Mouse (Mus musculus): ENCODE measurements around the gene Slc1a2. TPM values are rescaled to one million over a fixed set of nuclear protein-coding genes. Genes with fewer than 3 reads are reported as not detected.

Slc1a2 gene
- polyA plus RNA-seq, 1 experiment from 2014 or later: 0.27 TPM

- no peak for TF ChIP-seq CTCF (IDR thresholded peaks at IDR 0.05; ENCODE audit: low read depth)
- ATAC-seq: no peak
- Histone ChIP-seq H3K36me3 (ENCODE audit: control insufficient read depth, insufficient read depth) (no peaks in the 10 kb centered on the region), H3K9me3 (ENCODE audit: control insufficient read depth) (no peaks in the 10 kb centered on the region), H3K4me3 (ENCODE audit: low read depth, low read length) (no peak overlapping the region), H3K4me2 (replicated peaks; ENCODE audit: low read depth) (no peak overlapping the region), H3K27me3 (replicated peaks; ENCODE audit: control insufficient read depth, insufficient read depth, low read length) (no peaks in the 10 kb centered on the region), H3K27ac (ENCODE audit: low read depth, low read length) (no peak overlapping the region), H3K4me1 (replicated peaks; ENCODE audit: control insufficient read depth, insufficient read depth, low read length) (no peaks in the 10 kb centered on the region; the same call in 1 of the 2 replicates), H3K9ac (ENCODE audit: low read depth, low read length) (no peak overlapping the region)
- WGBS: 84% methylated on average over 5 of the region's 5 CpGs
Observed at GRCm38 (mm10) chr2:102742685-102743084, 84.2 kb downstream of the Slc1a2 start.

DNA sequence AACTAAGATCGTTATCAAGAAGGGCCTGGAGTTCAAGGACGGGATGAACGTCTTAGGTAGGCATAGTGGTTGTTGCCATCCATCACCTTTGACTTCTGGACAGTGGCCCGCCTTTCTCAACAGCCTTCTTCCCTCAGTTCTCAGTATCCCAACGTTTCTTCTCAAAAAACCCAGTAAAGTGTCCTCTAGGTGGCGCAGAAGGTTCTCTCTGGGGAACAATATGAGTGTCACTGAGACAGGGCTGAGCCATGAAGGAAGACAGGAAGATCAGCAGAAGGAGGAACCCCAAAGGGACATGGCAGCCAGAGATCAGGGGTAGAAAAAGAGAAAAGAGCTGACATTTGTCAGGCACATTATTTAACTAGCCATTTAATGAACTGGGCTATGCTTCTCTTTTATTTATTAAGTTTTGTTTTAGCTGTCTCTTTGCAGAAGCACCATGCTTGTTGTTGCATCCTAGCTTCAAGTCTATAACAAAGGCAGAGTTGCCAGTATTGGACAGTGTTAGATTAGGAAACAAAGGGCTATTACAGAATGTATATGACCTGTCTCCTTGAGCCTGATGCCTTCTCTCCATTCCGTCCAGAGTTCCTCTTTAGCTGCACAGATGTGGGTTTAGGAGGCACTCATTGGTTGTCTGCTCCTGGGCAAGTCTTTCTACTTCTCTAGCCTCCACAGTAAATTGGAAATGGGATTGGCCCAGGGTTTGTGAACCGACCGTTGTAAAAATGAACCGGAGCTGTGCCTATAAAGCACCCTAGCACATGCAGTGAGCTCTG, 85.6 kb downstream of the Slc1a2 start:
- WGBS: 54% methylated on average over 10 of the region's 10 CpGs
- H3K9me3 ChIP-seq (ENCODE audit: control insufficient read depth): no peaks in the 10 kb centered on the region
- H3K4me3 ChIP-seq (ENCODE audit: low read depth, low read length): no peak overlapping the region
- H3K4me1 ChIP-seq (replicated peaks; ENCODE audit: control insufficient read depth, insufficient read depth, low read length): no peaks in the 10 kb centered on the region; the same call in 1 of the 2 replicates
- no peak overlapping the region for H3K27ac ChIP-seq (ENCODE audit: low read depth, low read length)
- H3K27me3 ChIP-seq (replicated peaks; ENCODE audit: control insufficient read depth, insufficient read depth, low read length): no peaks in the 10 kb centered on the region
- H3K9ac ChIP-seq (ENCODE audit: low read depth, low read length): no peak overlapping the region
- TF ChIP-seq CTCF (IDR thresholded peaks at IDR 0.05; ENCODE audit: low read depth): peak; percentile 88
- no peak for ATAC-seq
- H3K36me3 ChIP-seq (ENCODE audit: control insufficient read depth, insufficient read depth): no peaks in the 10 kb centered on the region
- H3K4me2 ChIP-seq (replicated peaks; ENCODE audit: low read depth): no peak overlapping the region

- ATAC-seq: peak; percentile 99
- Histone ChIP-seq H3K36me3 (ENCODE audit: control insufficient read depth, insufficient read depth) (no peaks in the 10 kb centered on the region), H3K27ac (ENCODE audit: low read depth, low read length) (no peak overlapping the region), H3K4me3 (ENCODE audit: low read depth, low read length) (no peak overlapping the region), H3K4me2 (replicated peaks; ENCODE audit: low read depth) (peak overlapping the region; percentile 39), H3K4me1 (replicated peaks; ENCODE audit: control insufficient read depth, insufficient read depth, low read length) (no peaks in the 10 kb centered on the region; the same call in 1 of the 2 replicates), H3K27me3 (replicated peaks; ENCODE audit: control insufficient read depth, insufficient read depth, low read length) (no peaks in the 10 kb centered on the region), H3K9me3 (ENCODE audit: control insufficient read depth) (no peaks in the 10 kb centered on the region), H3K9ac (ENCODE audit: low read depth, low read length) (no peak overlapping the region)
- 21% methylated on average over 7 of the region's 7 CpGs for WGBS
- no peak for TF ChIP-seq CTCF (IDR thresholded peaks at IDR 0.05; ENCODE audit: low read depth)
Observed at GRCm38 (mm10) chr2:102745259-102745906, 86.9 kb downstream of the Slc1a2 start.

- WGBS: 82% methylated on average over 3 of the region's 3 CpGs
Observed at GRCm38 (mm10) chr2:102747758-102748157, 89.3 kb downstream of the Slc1a2 start.

GRCm38 (mm10) chr2:102749926-102750325, 91.5 kb downstream of the Slc1a2 start:
- WGBS: 63% methylated on average over 2 of the region's 2 CpGs
- TF ChIP-seq CTCF (IDR thresholded peaks at IDR 0.05; ENCODE audit: low read depth): no peak
- no peak overlapping the region for H3K4me2 ChIP-seq (replicated peaks; ENCODE audit: low read depth)

More at GRCm38 (mm10) chr2:102747758-102748157, 89.3 kb downstream of the Slc1a2 start:
- Histone ChIP-seq H3K9ac (ENCODE audit: low read depth, low read length) (no peak overlapping the region), H3K9me3 (ENCODE audit: control insufficient read depth) (no peaks in the 10 kb centered on the region), H3K4me3 (ENCODE audit: low read depth, low read length) (no peak overlapping the region), H3K4me1 (replicated peaks; ENCODE audit: control insufficient read depth, insufficient read depth, low read length) (no peaks in the 10 kb centered on the region; the same call in 1 of the 2 replicates), H3K4me2 (replicated peaks; ENCODE audit: low read depth) (no peak overlapping the region), H3K27me3 (replicated peaks; ENCODE audit: control insufficient read depth, insufficient read depth, low read length) (no peaks in the 10 kb centered on the region), H3K36me3 (ENCODE audit: control insufficient read depth, insufficient read depth) (no peaks in the 10 kb centered on the region), H3K27ac (ENCODE audit: low read depth, low read length) (no peak overlapping the region)
- no peak for TF ChIP-seq CTCF (IDR thresholded peaks at IDR 0.05; ENCODE audit: low read depth)
- no peak for ATAC-seq

DNA sequence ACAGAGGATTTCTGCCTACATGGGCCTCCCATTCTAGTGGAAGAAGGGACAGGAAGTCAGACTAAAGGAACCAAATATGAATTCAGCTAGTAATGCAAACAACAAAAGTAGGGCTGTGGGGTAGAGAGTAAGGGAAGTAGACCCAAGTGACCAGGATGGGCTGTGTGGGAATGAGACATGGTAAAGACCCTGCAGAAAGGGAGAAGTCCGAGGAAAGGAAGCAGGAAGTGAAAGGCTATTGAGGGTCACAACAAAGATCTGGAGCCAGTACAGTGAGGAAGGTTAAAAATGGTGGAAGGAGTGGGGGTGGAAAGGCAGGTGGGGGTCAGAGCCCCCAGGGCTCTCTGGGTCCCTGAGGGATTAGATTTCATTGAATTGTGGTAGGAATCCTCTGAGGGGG, 93.4 kb downstream of the Slc1a2 start:
- Histone ChIP-seq H3K4me2 (replicated peaks; ENCODE audit: low read depth) (no peak overlapping the region), H3K4me3 (ENCODE audit: low read depth, low read length) (no peak overlapping the region), H3K27me3 (replicated peaks; ENCODE audit: control insufficient read depth, insufficient read depth, low read length) (no peaks in the 10 kb centered on the region), H3K36me3 (ENCODE audit: control insufficient read depth, insufficient read depth) (no peaks in the 10 kb centered on the region), H3K9me3 (ENCODE audit: control insufficient read depth) (no peaks in the 10 kb centered on the region), H3K27ac (ENCODE audit: low read depth, low read length) (no peak overlapping the region), H3K4me1 (replicated peaks; ENCODE audit: control insufficient read depth, insufficient read depth, low read length) (no peaks in the 10 kb centered on the region), H3K9ac (ENCODE audit: low read depth, low read length) (no peak overlapping the region)
- 52% methylated on average over 1 of the region's 1 CpGs for WGBS
- ATAC-seq: no peak
- TF ChIP-seq CTCF (IDR thresholded peaks at IDR 0.05; ENCODE audit: low read depth): no peak

More at GRCm38 (mm10) chr2:102749926-102750325, 91.5 kb downstream of the Slc1a2 start:
- Histone ChIP-seq H3K27ac (ENCODE audit: low read depth, low read length) (no peak overlapping the region), H3K9ac (ENCODE audit: low read depth, low read length) (no peak overlapping the region), H3K4me3 (ENCODE audit: low read depth, low read length) (no peak overlapping the region), H3K27me3 (replicated peaks; ENCODE audit: control insufficient read depth, insufficient read depth, low read length) (no peaks in the 10 kb centered on the region), H3K4me1 (replicated peaks; ENCODE audit: control insufficient read depth, insufficient read depth, low read length) (no peaks in the 10 kb centered on the region; the same call in 1 of the 2 replicates), H3K9me3 (ENCODE audit: control insufficient read depth) (no peaks in the 10 kb centered on the region), H3K36me3 (ENCODE audit: control insufficient read depth, insufficient read depth) (no peaks in the 10 kb centered on the region)
- no peak for ATAC-seq
